Comparison of ENCODE assay signal across 10 mouse cellular contexts in genomic region chr13:63323286-63324075, GRCm38 (mm10).
DNase-seq lines count a peak whose midpoint lies in the region; ATAC-seq and TF ChIP-seq lines count a peak whose summit lies in the region.
"Had no signal": no experiment of that assay in that cellular context is flagged by ENCODE, and none has a peak within 500 bp of the region (broad histone marks: within the 10 kb centered on the region; RNA-seq: fewer than 3 reads in every experiment).

No protein-coding gene starts in this region.

- peaks cover 26% of the 10 kb centered on the region for H3K4me1 ChIP-seq in kidney, postnatal 0 days (replicated peaks; ENCODE audit: insufficient read depth, low read length)
- H3K4me1 ChIP-seq in embryonic facial prominence, embryonic 14.5 days (ENCODE audit: control insufficient read depth, insufficient read depth, low read length) = peaks cover 25% of the 10 kb centered on the region
- H3K4me1 ChIP-seq in intestine, embryonic 16.5 days (ENCODE audit: control insufficient read depth, insufficient read depth, low read length) = peaks cover 5% of the 10 kb centered on the region; the same call in 1 of the 2 replicates

- no peak overlapping the region for H3K9ac ChIP-seq in kidney, postnatal 0 days (ENCODE audit: low read depth, low read length)
- H3K9ac ChIP-seq in embryonic facial prominence, embryonic 14.5 days (ENCODE audit: low read depth, low read length) = no peak overlapping the region
- no peak overlapping the region for H3K9ac ChIP-seq in intestine, embryonic 16.5 days (ENCODE audit: low read depth, low read length)

- no peak for DNase-seq in kidney, postnatal 0 days (ENCODE audit: low spot score)
- DNase-seq in kidney, adult 9 months = no peak
- peak; percentile 83 for DNase-seq in adipocyte (ENCODE audit: low spot score)
- no peak for DNase-seq in embryonic facial prominence, embryonic 14.5 days (ENCODE audit: low spot score)
- DNase-seq in embryo, embryonic 10.5 days (ENCODE audit: low spot score) = no peak
- DNase-seq in retina, embryonic 14.5 days (ENCODE audit: low spot score) = no peak
- no peak for DNase-seq in frontal cortex, postnatal 10 days (ENCODE audit: low spot score in 2 of 2)
- DNase-seq: cerebellum, adult 11-12 months had no signal

- no peak overlapping the region for H3K4me3 ChIP-seq in kidney, postnatal 0 days (replicated peaks; ENCODE audit: low read depth, low read length)
- H3K4me3 ChIP-seq in embryonic facial prominence, embryonic 14.5 days (ENCODE audit: low read depth, low read length) = no peak overlapping the region
- H3K4me3 ChIP-seq in intestine, embryonic 16.5 days (ENCODE audit: low read length) = no peak overlapping the region

- 48% methylated on average over 9 of the region's 9 CpGs for WGBS in kidney, postnatal 0 days
- 64% methylated on average over 9 of the region's 9 CpGs for WGBS in embryonic facial prominence, embryonic 14.5 days
- WGBS in intestine, embryonic 16.5 days = 71% methylated on average over 9 of the region's 9 CpGs

- H3K27ac ChIP-seq in kidney, postnatal 0 days = peak overlapping the region; percentile 1; the same call in 1 of the 2 replicates
- peak overlapping the region; percentile 67; the same call in 1 of the 2 replicates for H3K27ac ChIP-seq in embryonic facial prominence, embryonic 14.5 days (replicated peaks; ENCODE audit: low read depth, low read length)
- H3K27ac ChIP-seq in intestine, embryonic 16.5 days (ENCODE audit: low read length) = no peak overlapping the region

- H3K36me3 ChIP-seq in kidney, postnatal 0 days (ENCODE audit: insufficient read depth, low read length) = no peaks in the 10 kb centered on the region
- no peaks in the 10 kb centered on the region for H3K36me3 ChIP-seq in embryonic facial prominence, embryonic 14.5 days (ENCODE audit: control insufficient read depth, insufficient read depth, low read length)
- no peaks in the 10 kb centered on the region for H3K36me3 ChIP-seq in intestine, embryonic 16.5 days (ENCODE audit: control insufficient read depth, insufficient read depth, low read length)

- ATAC-seq in kidney, postnatal 0 days (replicated peaks; ENCODE audit: low FRiP score, low read depth) = peak; percentile 14; the same call in 1 of the 2 replicates
- ATAC-seq in embryonic facial prominence, embryonic 14.5 days (ENCODE audit: low read depth) = no peak
- ATAC-seq in intestine, embryonic 16.5 days = peak; percentile 28; the same call in 1 of the 2 replicates
- ATAC-seq: Patski had no signal

- no peaks in the 10 kb centered on the region for H3K27me3 ChIP-seq in kidney, postnatal 0 days (ENCODE audit: insufficient read depth, low read length)
- no peaks in the 10 kb centered on the region for H3K27me3 ChIP-seq in embryonic facial prominence, embryonic 14.5 days (replicated peaks; ENCODE audit: control insufficient read depth, insufficient read depth, low read length)
- H3K27me3 ChIP-seq in intestine, embryonic 16.5 days (replicated peaks; ENCODE audit: control insufficient read depth, insufficient read depth, low read length) = no peaks in the 10 kb centered on the region
- H3K27me3 ChIP-seq: Patski had no signal

- no peak overlapping the region for H3K4me2 ChIP-seq in kidney, postnatal 0 days (ENCODE audit: low read length)
- H3K4me2 ChIP-seq in embryonic facial prominence, embryonic 14.5 days (ENCODE audit: low read depth, low read length) = no peak overlapping the region
- H3K4me2 ChIP-seq in intestine, embryonic 16.5 days (ENCODE audit: low read depth, low read length) = no peak overlapping the region

- no peak for TF ChIP-seq CTCF in kidney, postnatal 0 days (IDR thresholded peaks at IDR 0.05; ENCODE audit: low read depth)

- H3K9me3 ChIP-seq in kidney, postnatal 0 days (replicated peaks; ENCODE audit: low read length) = no peaks in the 10 kb centered on the region
- no peaks in the 10 kb centered on the region for H3K9me3 ChIP-seq in embryonic facial prominence, embryonic 14.5 days (ENCODE audit: control insufficient read depth, low read length)
- H3K9me3 ChIP-seq in intestine, embryonic 16.5 days (ENCODE audit: control insufficient read depth, low read length) = no peaks in the 10 kb centered on the region
